Mouse (Mus musculus): Measurements from ENCODE around the gene Man1c1. TPM values are rescaled to one million over a fixed set of nuclear protein-coding genes. Genes with fewer than 3 reads are reported as not detected.

Gene Man1c1
- polyA plus RNA-seq, 1 experiment: 6.7 TPM

DNA sequence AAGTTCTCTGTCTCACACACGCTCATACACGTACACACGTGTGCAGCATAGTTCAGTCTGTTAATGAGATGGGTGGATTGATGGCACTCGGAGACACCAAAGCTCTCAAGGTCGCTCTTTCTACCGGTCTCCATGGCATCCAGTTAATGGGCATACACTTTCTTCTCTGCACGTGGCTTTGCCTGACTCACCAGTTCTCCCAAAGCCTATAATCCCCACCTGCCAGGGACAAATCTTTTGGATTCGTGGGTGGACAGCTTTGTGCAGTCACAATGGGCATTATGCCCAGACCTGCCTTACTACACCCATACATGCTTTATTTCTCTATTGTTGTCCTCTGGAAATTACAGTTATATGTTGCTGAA lies 168.3 kb downstream of the Man1c1 start:
- Histone ChIP-seq H3K27me3 (ENCODE audit: control insufficient read depth, insufficient read depth, insufficient read length) (no peaks in the 10 kb centered on the region), H3K4me3 (ENCODE audit: insufficient read depth, poor library complexity, severe bottlenecking) (peak overlapping the region; percentile 75), H3K36me3 (ENCODE audit: control insufficient read depth, insufficient read depth) (peaks cover 22% of the 10 kb centered on the region), H3K79me3 (ENCODE audit: low read depth) (peaks cover 6% of the 10 kb centered on the region), H3K79me2 (ENCODE audit: control insufficient read depth, insufficient read depth) (peaks cover 31% of the 10 kb centered on the region), H3ac (ENCODE audit: control insufficient read depth, insufficient read length, low read depth) (peak overlapping the region; percentile 60)
- no peak for TF ChIP-seq MYOG (IDR thresholded peaks at IDR 0.05; ENCODE audit: control insufficient read depth, extremely low read depth, insufficient read length)
- peak; percentile 88 for TF ChIP-seq MAX (IDR thresholded peaks at IDR 0.05)
- TF ChIP-seq MYOD1 (IDR thresholded peaks at IDR 0.05; ENCODE audit: control insufficient read depth, insufficient read length, low read depth): peak; percentile 85
- no peak for TF ChIP-seq CEBPB (IDR thresholded peaks at IDR 0.05; ENCODE audit: low read depth)
- no peak for TF ChIP-seq FOSL1 (IDR thresholded peaks at IDR 0.05; ENCODE audit: insufficient read depth, low read length, poor library complexity, severe bottlenecking)
- peak; percentile 71 for TF ChIP-seq USF1 (IDR thresholded peaks at IDR 0.05; ENCODE audit: low read depth)
- no peak for TF ChIP-seq CTCF (IDR thresholded peaks at IDR 0.05; ENCODE audit: control insufficient read depth, insufficient read depth, insufficient read length)

DNA sequence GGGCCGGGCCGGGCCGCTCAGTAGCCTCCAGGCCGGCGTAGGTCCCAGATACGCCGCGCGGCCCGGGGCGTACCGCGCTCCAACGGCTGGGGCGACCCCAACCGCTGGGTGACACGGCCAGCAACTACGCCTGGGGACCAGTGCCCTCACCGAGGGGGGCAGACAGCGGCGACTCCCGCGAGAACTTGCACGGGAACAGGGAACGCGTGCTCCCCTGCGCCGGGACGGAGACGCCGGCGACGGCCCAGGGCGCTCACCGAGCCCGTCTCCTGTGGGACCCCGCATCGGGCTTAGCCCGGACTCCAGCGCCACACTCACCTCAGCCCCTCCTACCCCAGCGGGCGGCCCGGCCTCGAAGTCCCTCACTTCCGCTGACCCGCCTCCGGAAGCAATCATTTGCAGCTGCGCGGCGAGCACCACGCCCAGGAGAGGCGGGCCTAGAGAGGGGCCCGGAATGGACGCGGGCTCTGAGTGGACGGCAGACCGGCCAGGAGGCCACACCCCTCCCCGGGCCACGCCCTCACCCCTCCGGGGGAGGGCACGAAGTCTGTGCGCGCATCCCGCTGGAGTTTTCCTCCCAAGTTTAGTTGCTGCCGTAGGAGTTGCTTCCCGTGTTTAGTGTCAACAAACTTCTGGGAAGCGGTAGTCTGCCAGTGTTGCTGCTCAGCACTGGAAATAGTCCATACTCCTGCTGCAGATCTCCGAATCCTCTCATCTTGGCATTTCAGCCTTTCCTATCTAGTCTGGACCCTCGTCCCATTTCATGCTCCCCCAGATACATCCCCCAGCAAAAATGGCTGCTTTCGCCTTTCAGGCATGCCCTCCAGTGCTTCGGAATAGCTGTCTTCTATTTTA lies 168.9 kb downstream of the Man1c1 start, which contains the start of gene Mtfr1l:
TSS of gene Mtfr1l (minus strand) at position 456 of the 855 bp plus-strand sequence.
- Histone ChIP-seq H3K27me3 (ENCODE audit: control insufficient read depth, insufficient read depth, insufficient read length) (no peaks in the 10 kb centered on the region), H3ac (ENCODE audit: control insufficient read depth, insufficient read length, low read depth) (peak within 1 kb of the TSS; percentile 83), H3K4me3 (ENCODE audit: insufficient read depth, poor library complexity, severe bottlenecking) (peak within 1 kb of the TSS; percentile 75), H3K79me3 (ENCODE audit: low read depth) (peaks cover 6% of the 10 kb centered on the region), H3K79me2 (ENCODE audit: control insufficient read depth, insufficient read depth) (peaks cover 31% of the 10 kb centered on the region), H3K36me3 (ENCODE audit: control insufficient read depth, insufficient read depth) (peaks cover 21% of the 10 kb centered on the region)
- TF ChIP-seq MYOD1 (IDR thresholded peaks at IDR 0.05; ENCODE audit: control insufficient read depth, insufficient read length, low read depth) (no peak), FOSL1 (IDR thresholded peaks at IDR 0.05; ENCODE audit: insufficient read depth, low read length, poor library complexity, severe bottlenecking) (no peak), CTCF (IDR thresholded peaks at IDR 0.05; ENCODE audit: control insufficient read depth, insufficient read depth, insufficient read length) (no peak)

DNA sequence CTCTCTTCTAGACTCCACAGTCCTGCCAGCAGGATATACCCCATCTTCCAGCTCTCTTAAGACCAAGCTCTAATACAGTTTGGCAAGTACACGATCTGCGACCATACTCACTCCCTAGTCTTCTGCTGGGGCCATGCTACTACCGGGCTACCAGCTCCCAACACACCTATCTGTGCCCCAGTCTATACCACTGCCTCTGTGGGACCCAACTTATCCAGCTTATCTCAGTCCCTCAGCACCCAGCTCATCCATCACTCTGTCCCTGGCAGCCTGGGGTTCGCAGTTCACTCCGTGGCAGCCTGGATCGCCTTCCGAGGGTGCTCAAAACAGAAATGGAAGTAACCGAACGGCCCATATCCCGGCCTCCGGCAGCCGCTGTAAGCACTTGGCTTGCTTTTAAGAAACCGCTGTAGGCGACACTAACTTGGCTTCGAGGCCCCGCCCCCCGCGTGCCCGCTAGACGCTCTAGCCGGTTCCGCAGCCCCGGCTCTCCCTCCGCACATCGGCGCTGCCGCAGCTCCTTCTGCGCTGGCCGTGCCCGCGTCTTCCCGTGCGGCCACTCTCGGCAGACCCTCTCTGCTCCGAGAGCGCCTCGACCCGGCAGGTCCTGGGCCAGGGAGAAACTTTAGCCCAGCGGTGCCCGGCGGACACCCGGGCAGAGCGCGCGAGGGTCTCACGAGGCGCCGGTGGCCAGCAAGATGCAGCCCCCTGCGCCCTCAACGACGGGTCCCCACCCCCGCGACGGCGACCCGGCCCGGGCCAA lies 169.8 kb downstream of the Man1c1 start:
- Histone ChIP-seq H3K36me3 (ENCODE audit: control insufficient read depth, insufficient read depth) (peaks cover 19% of the 10 kb centered on the region), H3K4me3 (ENCODE audit: insufficient read depth, poor library complexity, severe bottlenecking) (peak overlapping the region; percentile 75), H3K79me3 (ENCODE audit: low read depth) (peaks cover 6% of the 10 kb centered on the region), H3K79me2 (ENCODE audit: control insufficient read depth, insufficient read depth) (peaks cover 31% of the 10 kb centered on the region), H3K27me3 (ENCODE audit: control insufficient read depth, insufficient read depth, insufficient read length) (no peaks in the 10 kb centered on the region), H3ac (ENCODE audit: control insufficient read depth, insufficient read length, low read depth) (peak overlapping the region; percentile 83)
- no peak for TF ChIP-seq CTCF (IDR thresholded peaks at IDR 0.05; ENCODE audit: control insufficient read depth, insufficient read depth, insufficient read length)
- TF ChIP-seq CEBPB (IDR thresholded peaks at IDR 0.05; ENCODE audit: low read depth): no peak
- TF ChIP-seq MYOG (IDR thresholded peaks at IDR 0.05; ENCODE audit: control insufficient read depth, extremely low read depth, insufficient read length): no peak
- no peak for TF ChIP-seq MYOD1 (IDR thresholded peaks at IDR 0.05; ENCODE audit: control insufficient read depth, insufficient read length, low read depth)

DNA sequence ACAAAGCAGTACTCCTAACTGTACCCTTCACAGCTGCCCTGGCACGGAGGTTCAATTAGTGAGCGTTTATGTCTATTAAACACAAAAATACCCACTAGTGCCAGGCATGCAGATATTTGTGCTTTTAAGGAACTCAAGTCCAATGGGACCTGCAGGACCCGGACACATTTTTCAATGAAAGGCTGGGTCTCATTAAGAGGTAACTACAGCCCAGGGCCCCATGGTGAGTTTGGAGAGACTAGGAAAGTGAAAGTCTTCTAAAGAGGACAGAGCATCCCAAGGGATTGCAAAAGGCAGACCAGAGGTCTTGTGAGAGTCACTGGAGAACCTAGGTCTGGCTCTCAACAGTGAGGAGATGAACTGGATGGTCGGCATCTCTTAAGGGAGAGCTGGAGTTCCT lies 170.7 kb downstream of the Man1c1 start:
- Histone ChIP-seq H3K36me3 (ENCODE audit: control insufficient read depth, insufficient read depth) (peaks cover 19% of the 10 kb centered on the region), H3K79me3 (ENCODE audit: low read depth) (peaks cover 6% of the 10 kb centered on the region), H3K27me3 (ENCODE audit: control insufficient read depth, insufficient read depth, insufficient read length) (no peaks in the 10 kb centered on the region), H3ac (ENCODE audit: control insufficient read depth, insufficient read length, low read depth) (no peak overlapping the region), H3K79me2 (ENCODE audit: control insufficient read depth, insufficient read depth) (peaks cover 31% of the 10 kb centered on the region), H3K4me3 (ENCODE audit: insufficient read depth, poor library complexity, severe bottlenecking) (peak overlapping the region; percentile 75)
- TF ChIP-seq CEBPB (IDR thresholded peaks at IDR 0.05; ENCODE audit: low read depth) (no peak), MYOD1 (IDR thresholded peaks at IDR 0.05; ENCODE audit: control insufficient read depth, insufficient read length, low read depth) (no peak), USF1 (IDR thresholded peaks at IDR 0.05; ENCODE audit: low read depth) (no peak), CTCF (IDR thresholded peaks at IDR 0.05; ENCODE audit: control insufficient read depth, insufficient read depth, insufficient read length) (no peak), FOSL1 (IDR thresholded peaks at IDR 0.05; ENCODE audit: insufficient read depth, low read length, poor library complexity, severe bottlenecking) (no peak), MYOG (IDR thresholded peaks at IDR 0.05; ENCODE audit: control insufficient read depth, extremely low read depth, insufficient read length) (no peak), MAX (IDR thresholded peaks at IDR 0.05) (no peak)

DNA sequence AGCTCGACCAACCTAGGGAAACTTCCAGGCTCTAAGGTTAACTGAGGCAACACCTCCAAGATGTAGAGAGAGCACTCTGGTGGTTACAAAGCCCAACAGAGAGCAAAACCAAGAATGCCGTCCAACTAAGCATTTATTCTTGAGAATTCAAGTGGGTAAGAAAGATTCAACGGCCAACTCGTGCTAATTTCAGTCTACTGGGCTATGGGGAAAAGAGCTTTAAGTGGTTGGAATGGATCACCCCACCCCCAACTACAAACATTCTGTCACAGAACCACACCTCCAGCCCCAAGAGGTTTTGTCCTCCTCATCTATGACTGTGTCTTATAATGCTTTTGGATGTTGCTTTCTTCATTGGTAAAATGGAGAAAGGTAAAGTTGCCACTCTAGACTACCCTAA lies 171.2 kb downstream of the Man1c1 start:
- TF ChIP-seq MAX (IDR thresholded peaks at IDR 0.05): no peak
- Histone ChIP-seq H3K79me3 (ENCODE audit: low read depth) (peaks cover 6% of the 10 kb centered on the region), H3K36me3 (ENCODE audit: control insufficient read depth, insufficient read depth) (peaks cover 21% of the 10 kb centered on the region), H3K79me2 (ENCODE audit: control insufficient read depth, insufficient read depth) (peaks cover 31% of the 10 kb centered on the region), H3ac (ENCODE audit: control insufficient read depth, insufficient read length, low read depth) (no peak overlapping the region), H3K4me3 (ENCODE audit: insufficient read depth, poor library complexity, severe bottlenecking) (no peak overlapping the region), H3K27me3 (ENCODE audit: control insufficient read depth, insufficient read depth, insufficient read length) (no peaks in the 10 kb centered on the region)
